Mouse (Mus musculus) gastrocnemius, postnatal 4 days (tissue): ENCODE results near the gene Etfdh. TPM values are rescaled to one million over a fixed set of nuclear protein-coding genes. Genes with fewer than 3 reads are reported as not detected.

Experiments used
- DNase-seq, 2 experiments: peaks; one replicate each; pipeline ENCODE4 v3.0.0; 2021 to 2022; ENCODE audit warnings: low spot score in 2 of 2, mixed read lengths in 2 of 2
- total RNA-seq, 2 experiments: library from RNA; stranded (reverse); gene quantifications; 2 replicates each; pipeline ENCODE4 v1.2.3; 2021

Gene Etfdh
- total RNA-seq, 2 experiments from 2014 or later = 89.9 to 98.4 TPM

DNA sequence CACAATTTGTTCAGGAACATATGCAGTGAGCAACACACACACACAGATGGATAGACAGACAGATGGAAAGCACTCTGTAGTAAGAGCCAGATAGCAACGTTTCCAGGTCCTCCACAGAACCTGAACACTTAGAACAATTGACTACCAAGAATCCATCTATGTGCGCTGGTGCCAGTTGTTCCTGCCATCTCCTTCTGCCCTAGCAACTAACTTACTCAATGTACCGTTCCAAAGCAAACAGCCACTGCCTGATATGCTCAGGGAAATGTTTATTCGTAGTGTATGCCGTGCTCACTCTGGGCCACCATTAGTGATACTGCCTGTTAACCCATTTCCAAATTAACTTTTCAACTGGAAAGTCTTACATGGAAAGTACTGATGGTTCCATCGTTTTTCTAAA is 74.2 kb downstream of the Etfdh start:
- DNase-seq = no peak

Other genes starting within 250 kb of the Etfdh start
- gene Fnip2, start 61.7 kb downstream of the Etfdh start, total RNA-seq = 10 to 100 TPM; 10.3 to 10.6 TPM
- gene Ppid, start 38.2 kb downstream of the Etfdh start, total RNA-seq = 10 to 100 TPM; 41.1 to 42.5 TPM
- 1 to 10 TPM; 7.0 to 7.1 TPM for gene 4930579G24Rik, start 421 bp downstream of the Etfdh start, total RNA-seq
- gene Rxfp1, start 108.4 kb upstream of the Etfdh start, total RNA-seq = under 1 TPM; 0.05 to 0.13 TPM
- gene Tmem144, start 223.3 kb upstream of the Etfdh start, total RNA-seq = 1 to 10 TPM; 1.9 to 2.6 TPM